Mouse (Mus musculus) heart, adult 8-10 months (tissue): Measurements from ENCODE around the gene Cox17. TPM values are rescaled to one million over a fixed set of nuclear protein-coding genes. Genes with fewer than 3 reads are reported as not detected.

Experiments
- DNase-seq: peaks from one replicate; pipeline ENCODE4 v3.0.0; 2022; ENCODE audit warnings: low spot score
- total RNA-seq, 4 experiments: library from RNA; stranded (reverse); gene quantifications; 2 replicates each; pipeline ENCODE4 v1.2.4; 2022

Cox17 gene
- total RNA-seq, 4 experiments from 2014 or later, result 269 to 387 (median 331) TPM

GRCm38 (mm10) chr16:38370633-38371374 is 24.0 kb downstream of the Cox17 start:
- no peak for DNase-seq

GRCm38 (mm10) chr16:38371705-38372296 is 25.0 kb downstream of the Cox17 start:
- DNase-seq, result no peak

GRCm38 (mm10) chr16:38372876-38373275 is 26.1 kb downstream of the Cox17 start:
- DNase-seq, result no peak

- no peak for DNase-seq
Observed at GRCm38 (mm10) chr16:38373439-38373838, 26.6 kb downstream of the Cox17 start.

- no peak for DNase-seq
Observed at GRCm38 (mm10) chr16:38373941-38374340, 27.1 kb downstream of the Cox17 start.

GRCm38 (mm10) chr16:38374379-38375140 is 27.8 kb downstream of the Cox17 start:
- DNase-seq, result no peak

- DNase-seq, result no peak
Observed at GRCm38 (mm10) chr16:38375182-38375581, 28.4 kb downstream of the Cox17 start.

GRCm38 (mm10) chr16:38376163-38376840 is 29.5 kb downstream of the Cox17 start:
- no peak for DNase-seq

- DNase-seq, result no peak
Observed at GRCm38 (mm10) chr16:38376841-38377249, 30.1 kb downstream of the Cox17 start.

GRCm38 (mm10) chr16:38377546-38377945 is 30.8 kb downstream of the Cox17 start:
- no peak for DNase-seq

- no peak for DNase-seq
Observed at GRCm38 (mm10) chr16:38378591-38378990, 31.8 kb downstream of the Cox17 start.

GRCm38 (mm10) chr16:38379088-38379487 is 32.3 kb downstream of the Cox17 start:
- DNase-seq, result no peak

GRCm38 (mm10) chr16:38379493-38379892 is 32.7 kb downstream of the Cox17 start:
- no peak for DNase-seq

- no peak for DNase-seq
Observed at GRCm38 (mm10) chr16:38379926-38380325, 33.1 kb downstream of the Cox17 start.

- no peak for DNase-seq
Observed at GRCm38 (mm10) chr16:38383683-38384082, 36.9 kb downstream of the Cox17 start.

GRCm38 (mm10) chr16:38385184-38385634 is 38.4 kb downstream of the Cox17 start:
- no peak for DNase-seq

GRCm38 (mm10) chr16:38385700-38386099 is 38.9 kb downstream of the Cox17 start:
- no peak for DNase-seq

GRCm38 (mm10) chr16:38387389-38387788 is 40.6 kb downstream of the Cox17 start:
- no peak for DNase-seq

GRCm38 (mm10) chr16:38388757-38389156 is 42.0 kb downstream of the Cox17 start:
- DNase-seq, result no peak

- DNase-seq, result no peak
Observed at GRCm38 (mm10) chr16:38389284-38389893, 42.6 kb downstream of the Cox17 start.

- DNase-seq, result no peak
Observed at GRCm38 (mm10) chr16:38390322-38390721, 43.5 kb downstream of the Cox17 start.
